Mouse (Mus musculus): ENCODE measurements at regions not wholly inside any gene's neighbourhood (a gene's known extent, or its start where the extent isn't known, plus 50 kb on each side); places are given as distances from the start of the nearest gene placed in this dataset.

DNA sequence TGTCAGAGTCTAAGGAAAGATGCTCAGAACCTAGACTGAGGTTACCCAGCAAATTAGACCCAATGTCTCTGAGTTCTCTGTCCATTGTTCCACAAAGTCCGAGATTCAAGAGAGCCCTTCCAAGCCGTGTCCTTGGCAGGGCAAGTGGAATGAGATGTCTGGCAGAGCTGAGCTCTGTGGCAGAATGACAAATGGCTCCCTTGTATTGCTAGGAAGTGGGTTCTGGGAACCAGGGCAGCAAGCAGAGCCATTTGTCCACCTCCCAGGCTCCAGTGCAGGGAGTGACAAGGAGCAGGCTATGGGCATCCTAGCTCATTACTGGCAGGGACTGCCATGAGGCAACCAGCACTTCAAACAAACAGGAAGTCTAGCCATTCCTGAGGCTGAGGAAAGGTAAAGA lies 206.3 kb upstream of the Nlrp1b start:
- DNase-seq (ENCODE audit: low read depth, low spot score) (no peak), ATAC-seq (no peak)
- in situ Hi-C loops (cut with MboI; ENCODE audit: low pct_unique_long_range_greater_than_20kb), result no loop called here
- POLR2A ChIA-PET, result no interaction called here
- TF ChIP-seq CTCF (IDR thresholded peaks at IDR 0.05), result no peak
- peaks cover 6% of the 10 kb centered on the region for H3K27me3 ChIP-seq
- CTCF ChIA-PET, result no interaction called here

DNA sequence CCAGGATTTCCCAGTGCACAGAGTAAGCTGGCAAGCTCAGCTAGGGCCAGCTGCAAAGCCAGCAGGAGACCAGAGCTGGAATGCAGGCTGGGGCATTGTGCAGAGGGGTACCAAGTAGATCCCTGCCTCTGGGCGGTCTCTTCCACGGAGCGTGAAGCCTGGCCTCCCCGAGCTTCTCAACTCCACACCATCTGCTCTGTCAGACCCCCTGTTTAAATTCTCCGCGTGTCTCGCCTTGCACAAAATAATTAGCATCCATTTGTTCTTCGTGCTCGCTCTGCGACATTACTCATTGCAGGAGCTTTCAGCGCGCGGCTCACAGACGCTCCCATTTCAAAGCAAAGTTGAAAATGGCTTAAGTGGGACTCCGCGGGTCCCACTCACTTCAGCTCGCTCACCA lies 209.3 kb upstream of the Nlrp1b start:
- no peak for DNase-seq (ENCODE audit: low read depth, low spot score)
- in situ Hi-C loops (cut with MboI; ENCODE audit: low pct_unique_long_range_greater_than_20kb), result no loop called here
- peaks cover 12% of the 10 kb centered on the region for H3K27me3 ChIP-seq
- ATAC-seq, result no peak
- ChIA-PET POLR2A (no interaction called here), CTCF (interaction anchor here (1.3 kb wide), 1 partner anchor 31 kb away, joined by 3 read pairs; no protein-coding TSS in a partner anchor)
- TF ChIP-seq CTCF (IDR thresholded peaks at IDR 0.05), result no peak

DNA sequence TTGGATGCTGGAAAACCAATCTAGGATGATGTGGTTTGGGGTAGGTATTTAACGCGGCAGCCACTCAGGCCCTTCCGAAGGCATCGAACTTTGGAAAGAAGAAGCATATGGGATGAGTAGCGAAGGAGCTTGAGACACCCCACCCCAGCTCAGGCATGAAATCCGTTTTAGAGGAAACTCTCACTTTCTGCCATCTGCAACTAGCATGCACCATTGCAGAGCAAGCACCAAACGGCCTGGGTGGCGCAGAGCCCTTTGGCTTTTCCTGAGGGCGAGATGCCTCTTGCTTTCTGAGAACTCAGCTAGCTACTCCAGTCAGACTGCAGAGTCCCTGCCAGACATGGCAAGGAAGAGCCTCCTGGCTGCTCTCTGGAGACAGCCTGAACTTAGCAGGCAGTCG lies 209.9 kb upstream of the Nlrp1b start:
- ATAC-seq (no peak), DNase-seq (ENCODE audit: low read depth, low spot score) (no peak)
- ChIA-PET CTCF (interaction anchor here (1.3 kb wide), 1 partner anchor 31 kb away, joined by 3 read pairs; no protein-coding TSS in a partner anchor), POLR2A (no interaction called here)
- TF ChIP-seq CTCF (IDR thresholded peaks at IDR 0.05), result no peak
- in situ Hi-C loops (cut with MboI; ENCODE audit: low pct_unique_long_range_greater_than_20kb), result no loop called here
- H3K27me3 ChIP-seq, result peaks cover 12% of the 10 kb centered on the region

DNA sequence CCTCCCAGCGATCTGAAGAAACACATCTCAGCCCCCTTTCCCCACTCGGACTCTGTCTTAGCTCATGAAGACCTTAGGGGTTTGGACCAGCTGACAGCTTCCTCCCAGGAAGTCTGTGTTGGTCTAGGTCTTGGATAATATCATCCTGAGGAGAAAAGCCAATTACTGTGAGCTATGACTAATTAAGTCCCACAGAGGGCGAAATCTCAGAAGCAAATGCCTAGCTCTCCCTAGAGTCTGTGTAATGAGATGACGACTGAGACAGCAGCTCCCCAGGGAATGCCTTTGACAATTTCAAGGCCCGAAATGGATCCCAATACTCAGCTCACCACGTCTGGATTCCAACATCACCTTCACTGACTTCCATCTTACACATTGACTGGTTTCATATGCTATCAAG lies 213.5 kb upstream of the Nlrp1b start:
- peaks cover 23% of the 10 kb centered on the region for H3K27me3 ChIP-seq
- POLR2A ChIA-PET, result no interaction called here
- CTCF ChIA-PET, result interaction anchor here (1.1 to 1.8 kb wide), 2 partner anchors 32 to 37 kb away, joined by 4 to 5 read pairs; no protein-coding TSS in a partner anchor
- no peak for ATAC-seq
- no peak for TF ChIP-seq CTCF (IDR thresholded peaks at IDR 0.05)
- no peak for DNase-seq (ENCODE audit: low read depth, low spot score)
- in situ Hi-C loops (cut with MboI; ENCODE audit: low pct_unique_long_range_greater_than_20kb), result no loop called here

DNA sequence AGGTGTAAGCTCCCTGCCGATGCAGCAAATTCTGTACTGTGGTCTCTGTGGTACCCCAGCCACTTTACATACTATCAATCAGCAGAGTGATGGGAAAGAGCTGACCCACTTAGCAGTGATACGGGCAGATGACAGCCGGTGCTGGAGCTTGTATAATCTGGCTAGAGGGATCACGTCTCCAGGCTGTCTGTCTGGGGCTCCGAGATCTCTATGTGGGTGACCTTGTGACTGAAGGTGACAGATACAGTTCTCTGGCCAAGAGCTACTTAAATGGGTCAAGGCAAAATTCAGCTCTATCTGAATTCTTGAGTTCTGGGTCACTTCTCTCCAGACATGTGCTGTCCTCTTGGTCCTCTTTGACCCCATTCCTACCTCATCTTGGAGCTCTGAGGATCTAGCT lies 216.1 kb upstream of the Nlrp1b start:
- H3K27me3 ChIP-seq, result peaks cover 16% of the 10 kb centered on the region
- ATAC-seq (no peak), DNase-seq (ENCODE audit: low read depth, low spot score) (no peak)
- POLR2A ChIA-PET, result no interaction called here
- CTCF ChIA-PET, result interaction anchor here (1.3 to 1.7 kb wide), 2 partner anchors 11 to 14 kb away, joined by 3 to 8 read pairs; no protein-coding TSS in a partner anchor
- in situ Hi-C loops (cut with MboI; ENCODE audit: low pct_unique_long_range_greater_than_20kb), result no loop called here
- no peak for TF ChIP-seq CTCF (IDR thresholded peaks at IDR 0.05)

DNA sequence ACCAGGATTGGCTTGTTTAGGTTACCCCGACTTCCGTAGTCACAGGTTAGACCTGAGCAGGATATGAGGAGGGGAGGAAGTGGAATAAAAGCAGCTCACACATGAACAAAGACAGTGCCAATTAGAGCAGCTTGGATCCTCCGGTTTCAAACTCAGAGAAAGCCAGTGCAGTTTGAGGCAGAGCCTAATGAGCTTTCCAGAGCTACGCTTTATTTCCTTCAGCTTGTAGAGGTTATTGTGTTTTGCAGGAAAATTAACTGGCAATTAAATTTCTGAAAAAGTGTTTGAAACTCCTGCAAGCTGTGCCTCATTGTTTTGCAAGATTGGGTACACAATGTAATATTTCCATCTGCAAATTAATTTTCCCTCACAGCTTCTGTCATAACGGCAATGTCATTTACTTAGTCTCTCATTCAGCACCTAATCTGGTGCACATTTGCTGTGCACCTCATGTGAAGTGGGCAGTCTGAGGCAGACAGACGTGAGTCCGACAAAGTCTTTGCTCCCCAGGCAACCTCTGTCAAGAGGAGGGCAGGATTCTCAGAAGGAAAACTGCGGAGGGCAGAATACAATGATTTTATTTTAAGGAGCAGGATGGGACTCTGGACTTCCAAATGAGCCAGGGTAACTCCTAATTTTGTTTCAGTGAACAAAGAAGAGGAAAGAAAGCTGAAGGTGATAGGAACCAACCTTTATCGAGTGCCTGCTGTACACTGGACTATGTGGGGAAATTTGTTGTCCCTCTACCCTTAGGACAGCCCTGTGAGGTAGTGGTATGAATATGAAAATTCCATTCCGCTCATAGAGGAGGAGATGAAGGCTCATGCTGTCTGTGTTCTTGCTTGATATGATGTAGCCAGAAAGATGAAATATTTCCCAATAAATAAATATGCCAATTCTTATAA lies 217.6 kb upstream of the Nlrp1b start:
- ChIA-PET CTCF (interaction anchor here (1.7 kb wide), 1 partner anchor 10 kb away, joined by 8 read pairs; no protein-coding TSS in a partner anchor), POLR2A (no interaction called here)
- in situ Hi-C loops (cut with MboI; ENCODE audit: low pct_unique_long_range_greater_than_20kb), result no loop called here
- TF ChIP-seq CTCF (IDR thresholded peaks at IDR 0.05), result no peak
- peaks cover 11% of the 10 kb centered on the region for H3K27me3 ChIP-seq
- no peak for DNase-seq (ENCODE audit: low read depth, low spot score)
- ATAC-seq, result no peak

DNA sequence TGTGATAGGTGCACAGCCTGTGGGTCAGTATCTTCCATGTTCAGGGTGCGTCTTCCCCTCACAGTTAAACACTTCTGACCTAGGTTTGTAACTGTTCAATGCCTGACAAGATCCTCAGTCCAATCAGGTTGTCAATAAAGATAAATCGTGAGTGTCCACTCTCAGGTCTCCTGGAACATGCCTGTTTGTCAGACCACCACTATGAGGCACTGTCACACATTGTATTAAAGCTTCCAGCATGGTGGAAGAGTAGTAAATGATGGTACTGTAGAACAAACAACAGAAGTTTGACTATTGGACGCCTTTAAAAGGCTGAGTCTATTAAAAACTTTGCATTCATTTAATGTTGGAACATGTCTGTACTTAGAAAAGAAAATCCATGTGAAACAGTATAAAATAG lies 249.6 kb upstream of the Nlrp1b start:
- ATAC-seq (no peak), DNase-seq (ENCODE audit: low read depth, low spot score) (no peak)
- TF ChIP-seq CTCF (IDR thresholded peaks at IDR 0.05), result peak; percentile 32
- CTCF ChIA-PET, result no interaction called here
- POLR2A ChIA-PET, result no interaction called here
- H3K27me3 ChIP-seq, result no peaks in the 10 kb centered on the region
- in situ Hi-C loops (cut with MboI; ENCODE audit: low pct_unique_long_range_greater_than_20kb), result no loop called here

DNA sequence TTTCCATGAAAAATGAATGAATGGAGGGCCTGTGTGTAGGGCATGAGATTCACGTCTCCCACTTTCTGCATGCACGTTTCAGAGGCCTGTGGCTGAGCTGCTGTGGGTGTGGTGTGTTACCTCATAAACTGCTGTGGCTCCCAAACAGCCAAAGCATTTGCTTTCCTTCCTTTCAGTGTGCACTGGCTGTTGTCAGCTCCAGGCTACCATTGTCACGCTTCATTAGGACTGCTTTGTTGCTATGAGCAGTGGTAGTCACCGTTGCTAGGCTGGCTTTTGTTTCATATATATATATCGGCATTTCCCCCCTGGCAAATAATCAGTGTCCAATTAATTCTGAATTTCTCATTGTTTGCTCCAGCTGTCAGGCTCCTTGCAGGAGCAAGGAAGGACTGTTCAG lies 251.9 kb upstream of the Wscd1 start:
- POLR2A ChIA-PET, result no interaction called here
- DNase-seq (ENCODE audit: low read depth, low spot score), result no peak

DNA sequence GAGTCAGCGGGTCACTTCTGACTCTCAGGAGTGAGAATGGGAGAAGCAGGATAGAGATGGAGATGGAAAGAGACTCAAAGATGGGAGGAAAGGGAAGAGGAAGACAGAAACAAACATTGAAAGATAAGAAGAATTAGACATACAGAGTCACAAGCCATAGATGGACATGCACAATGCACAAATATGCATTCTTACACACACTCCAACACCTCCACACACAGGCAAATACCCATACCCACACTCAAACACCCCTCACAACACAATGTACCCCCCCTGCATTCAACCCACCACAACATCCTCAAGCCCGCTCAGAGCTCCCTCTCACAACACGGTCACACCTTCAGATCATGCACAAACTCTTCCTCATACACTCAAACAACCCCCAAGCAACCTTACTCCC lies 251.4 kb upstream of the Wscd1 start:
- H3K27me3 ChIP-seq, result no peaks in the 10 kb centered on the region
- TF ChIP-seq CTCF (IDR thresholded peaks at IDR 0.05), result no peak
- DNase-seq (ENCODE audit: low read depth, low spot score), result no peak
- ChIA-PET POLR2A (no interaction called here), CTCF (no interaction called here)
- in situ Hi-C loops (cut with MboI; ENCODE audit: low pct_unique_long_range_greater_than_20kb), result no loop called here
- ATAC-seq, result no peak

More for the DNA sequence above, 251.9 kb upstream of the Wscd1 start:
- no peak for TF ChIP-seq CTCF (IDR thresholded peaks at IDR 0.05)
- CTCF ChIA-PET, result no interaction called here
- ATAC-seq, result no peak
- in situ Hi-C loops (cut with MboI; ENCODE audit: low pct_unique_long_range_greater_than_20kb), result no loop called here
- no peaks in the 10 kb centered on the region for H3K27me3 ChIP-seq

DNA sequence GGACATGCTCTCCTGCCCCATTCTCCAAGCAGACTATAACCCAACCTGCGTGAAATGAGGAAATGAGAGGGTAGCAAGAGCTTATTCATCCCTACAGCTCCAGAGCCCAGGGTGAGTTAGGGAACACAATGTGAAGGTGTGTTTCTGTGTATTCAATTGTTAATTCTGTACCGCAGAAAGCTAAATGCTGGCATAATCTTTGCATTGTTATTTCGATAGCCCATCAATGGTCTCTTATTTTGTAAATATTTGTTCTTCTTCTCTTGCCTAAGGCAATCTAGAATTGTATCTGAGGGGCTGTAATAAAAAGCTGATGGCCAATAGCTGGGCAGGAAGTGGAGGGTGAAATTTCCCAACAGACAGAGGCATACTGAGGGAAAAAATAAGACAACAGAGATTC lies 247.6 kb upstream of the Wscd1 start:
- CTCF ChIA-PET, result interaction anchor here (1.5 kb wide), 1 partner anchor 13 kb away, joined by 3 read pairs; no protein-coding TSS in a partner anchor
- H3K27me3 ChIP-seq, result no peaks in the 10 kb centered on the region
- POLR2A ChIA-PET, result interaction anchor here (0.6 kb wide), 1 partner anchor 104 kb away, joined by 3 read pairs; no protein-coding TSS in a partner anchor
- ATAC-seq (no peak), DNase-seq (ENCODE audit: low read depth, low spot score) (no peak)
- no peak for TF ChIP-seq CTCF (IDR thresholded peaks at IDR 0.05)
- in situ Hi-C loops (cut with MboI; ENCODE audit: low pct_unique_long_range_greater_than_20kb), result no loop called here

DNA sequence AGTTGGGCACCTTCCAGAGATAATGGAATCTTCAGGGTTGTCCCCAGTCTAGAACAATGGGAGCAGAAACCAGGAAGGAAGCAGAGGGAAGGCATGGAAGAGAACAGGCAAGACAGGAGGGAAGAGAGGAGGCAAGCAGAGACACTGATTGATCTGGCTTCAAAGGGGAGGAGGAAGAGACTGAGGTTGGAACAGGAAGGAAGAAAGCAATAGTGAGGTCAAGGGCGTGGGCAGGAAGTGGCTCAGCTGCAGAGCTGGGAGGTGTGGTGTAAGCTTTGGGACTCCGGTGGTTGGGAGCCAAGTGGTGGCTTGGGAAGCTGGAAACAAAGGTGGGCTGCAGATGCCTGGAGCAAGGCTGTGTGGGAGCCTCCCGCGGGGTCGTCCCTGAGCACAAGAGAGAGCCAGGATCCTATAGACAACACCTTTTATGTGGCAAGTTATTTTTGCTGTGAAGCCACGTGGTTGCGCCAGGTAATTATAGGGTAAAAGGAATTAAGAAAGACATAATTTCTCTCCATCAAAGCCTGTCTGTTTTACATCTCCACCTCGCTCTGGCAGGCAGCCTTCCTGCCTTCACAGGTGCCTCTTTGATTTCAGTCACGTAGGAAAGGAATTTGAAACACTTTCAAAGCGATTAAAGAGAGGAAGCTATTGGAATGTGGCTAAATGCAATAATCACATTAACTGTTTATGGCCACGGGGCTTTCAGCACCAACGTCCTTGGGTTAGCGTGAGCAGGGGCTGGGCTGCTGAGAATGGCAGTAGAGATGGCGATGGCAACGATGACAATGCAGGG lies 237.3 kb upstream of the Wscd1 start:
- ATAC-seq (no peak), DNase-seq (ENCODE audit: low read depth, low spot score) (no peak)
- no peaks in the 10 kb centered on the region for H3K27me3 ChIP-seq
- ChIA-PET POLR2A (no interaction called here), CTCF (interaction anchor here (1.8 kb wide), 1 partner anchor 7 kb away, joined by 4 read pairs; no protein-coding TSS in a partner anchor)
- TF ChIP-seq CTCF (IDR thresholded peaks at IDR 0.05), result no peak
- in situ Hi-C loops (cut with MboI; ENCODE audit: low pct_unique_long_range_greater_than_20kb), result no loop called here

Data from Patski (cell line).